Mouse (Mus musculus): ENCODE data around the gene Wdr35. TPM values are rescaled to one million over a fixed set of nuclear protein-coding genes. Genes with fewer than 3 reads are reported as not detected.
"Not testable (repeated sequence)": the region's sequence is repeated elsewhere in the genome, so short reads cannot be mapped to it uniquely, and the experiment has no call there.

Wdr35 gene
- polyA plus RNA-seq, 1 experiment from 2014 or later = 22.8 TPM

GRCm38 (mm10) chr12:9010311-9010710 lies 36.6 kb downstream of the Wdr35 start:
- no peaks in the 10 kb centered on the region for H3K27me3 ChIP-seq
- H3K4me2 ChIP-seq = no peak overlapping the region
- WGBS = 49% methylated on average over 4 of the region's 4 CpGs
- H3K9me3 ChIP-seq = no peaks in the 10 kb centered on the region
- H3K9ac ChIP-seq = no peak overlapping the region
- ATAC-seq (ENCODE audit: borderline replicate concordance, extremely low read depth, low FRiP score, low TSS enrichment) = no peak
- H3K36me3 ChIP-seq = peaks cover 14% of the 10 kb centered on the region
- H3K4me3 ChIP-seq = no peak overlapping the region
- H3K27ac ChIP-seq = no peak overlapping the region
- no peaks in the 10 kb centered on the region for H3K4me1 ChIP-seq

GRCm38 (mm10) chr12:9016376-9016775 lies 42.7 kb downstream of the Wdr35 start:
- WGBS = 90% methylated on average over 9 of the region's 9 CpGs

DNA sequence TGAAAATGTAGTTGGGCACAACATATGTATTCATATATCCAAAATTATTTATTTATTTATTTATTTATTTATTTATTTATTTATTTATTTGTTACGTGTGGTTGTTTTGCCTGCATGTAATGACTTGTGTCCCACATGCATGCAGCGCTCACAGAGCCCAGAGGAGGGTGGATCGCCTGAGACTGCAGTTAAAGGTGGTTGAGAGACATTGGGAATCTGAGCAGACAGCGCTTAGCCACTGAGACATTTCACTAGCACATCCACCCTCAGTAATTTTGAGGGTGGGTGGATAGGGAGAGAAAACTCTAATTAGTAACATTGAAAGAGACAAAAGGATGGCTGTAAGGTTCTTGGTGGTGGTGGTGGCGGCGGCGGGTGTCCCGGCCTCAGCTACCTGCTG lies 46.7 kb downstream of the Wdr35 start:
- Histone ChIP-seq H3K9me3 (no peaks in the 10 kb centered on the region), H3K4me1 (no peaks in the 10 kb centered on the region), H3K27ac (no peak overlapping the region), H3K9ac (no peak overlapping the region), H3K4me2 (no peak overlapping the region), H3K36me3 (0 out of 2 replicates have a peak, but pooled peaks cover 6% of the 10 kb centered on the region), H3K27me3 (no peaks in the 10 kb centered on the region), H3K4me3 (no peak overlapping the region)
- no peak for ATAC-seq (ENCODE audit: borderline replicate concordance, extremely low read depth, low FRiP score, low TSS enrichment)
- 91% methylated on average over 8 of the region's 8 CpGs for WGBS

More at GRCm38 (mm10) chr12:9016376-9016775, 42.7 kb downstream of the Wdr35 start:
- Histone ChIP-seq H3K9me3 (no peaks in the 10 kb centered on the region), H3K4me1 (no peaks in the 10 kb centered on the region), H3K27ac (no peak overlapping the region), H3K9ac (no peak overlapping the region), H3K4me2 (no peak overlapping the region), H3K27me3 (no peaks in the 10 kb centered on the region), H3K4me3 (no peak overlapping the region), H3K36me3 (peaks cover 14% of the 10 kb centered on the region)
- no peak for ATAC-seq (ENCODE audit: borderline replicate concordance, extremely low read depth, low FRiP score, low TSS enrichment)

DNA sequence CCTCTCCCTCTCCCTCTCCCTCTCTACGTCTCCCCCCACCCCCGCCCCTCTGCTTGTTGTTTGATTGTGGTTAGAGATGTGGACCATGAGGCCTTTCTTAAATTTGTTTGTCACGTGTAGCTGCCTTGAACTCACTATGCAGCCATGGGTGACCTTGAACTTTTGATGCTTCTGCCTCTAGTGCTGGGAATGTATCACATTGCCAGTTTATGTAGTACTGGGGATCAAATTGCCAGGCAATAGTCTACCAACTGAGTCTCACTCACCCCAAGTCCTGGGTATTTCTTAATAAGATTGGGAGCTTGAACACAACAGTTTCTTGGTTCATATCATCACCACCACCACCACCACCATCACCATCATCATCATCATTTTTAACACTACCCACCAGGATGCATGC lies 47.3 kb downstream of the Wdr35 start:
- Histone ChIP-seq H3K4me2 (no peak overlapping the region), H3K4me1 (no peaks in the 10 kb centered on the region), H3K4me3 (no peak overlapping the region), H3K27me3 (no peaks in the 10 kb centered on the region), H3K9me3 (no peaks in the 10 kb centered on the region), H3K36me3 (0 out of 2 replicates have a peak, but pooled peaks cover 3% of the 10 kb centered on the region), H3K9ac (no peak overlapping the region), H3K27ac (no peak overlapping the region)
- no peak for ATAC-seq (ENCODE audit: borderline replicate concordance, extremely low read depth, low FRiP score, low TSS enrichment)
- 51% methylated on average over 3 of the region's 3 CpGs for WGBS

- Histone ChIP-seq H3K9ac (no peak overlapping the region), H3K27ac (no peak overlapping the region), H3K4me2 (no peak overlapping the region), H3K36me3 (no peaks in the 10 kb centered on the region), H3K27me3 (no peaks in the 10 kb centered on the region), H3K9me3 (no peaks in the 10 kb centered on the region), H3K4me3 (no peak overlapping the region), H3K4me1 (no peaks in the 10 kb centered on the region)
- ATAC-seq (ENCODE audit: borderline replicate concordance, extremely low read depth, low FRiP score, low TSS enrichment) = no peak
- WGBS = 49% methylated on average over 4 of the region's 4 CpGs
Observed at GRCm38 (mm10) chr12:9023031-9023430, 49.3 kb downstream of the Wdr35 start.

- H3K36me3 ChIP-seq = no peaks in the 10 kb centered on the region
- H3K27ac ChIP-seq = no peak overlapping the region
- no peak overlapping the region for H3K4me3 ChIP-seq
- H3K27me3 ChIP-seq = no peaks in the 10 kb centered on the region
- no peak for ATAC-seq (ENCODE audit: borderline replicate concordance, extremely low read depth, low FRiP score, low TSS enrichment)
- no peaks in the 10 kb centered on the region for H3K9me3 ChIP-seq
- WGBS = 90% methylated on average over 14 of the region's 14 CpGs
- H3K4me2 ChIP-seq = no peak overlapping the region
- H3K9ac ChIP-seq = no peak overlapping the region
- H3K4me1 ChIP-seq = no peaks in the 10 kb centered on the region
Observed at GRCm38 (mm10) chr12:9024071-9024470, 50.4 kb downstream of the Wdr35 start.

DNA sequence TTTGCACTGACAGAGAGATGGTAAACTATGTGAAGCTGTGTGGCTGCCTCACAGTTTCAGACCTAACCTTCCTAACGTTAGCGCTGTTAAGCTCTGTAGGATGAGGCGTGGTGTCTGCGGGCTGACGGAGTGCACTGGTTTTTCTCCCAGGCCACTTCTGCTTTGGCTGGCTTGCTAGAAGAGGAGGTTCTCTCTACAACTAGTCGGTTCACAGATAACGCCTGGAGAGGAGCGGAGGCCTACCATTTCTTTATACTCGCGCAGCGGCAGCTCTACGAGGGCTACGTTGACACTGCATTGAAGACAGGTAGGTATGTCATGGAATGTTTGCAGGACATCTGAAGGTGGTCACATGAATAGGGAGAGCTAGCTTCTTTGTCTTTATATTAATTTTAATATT lies 51.0 kb downstream of the Wdr35 start:
- 80% methylated on average over 13 of the region's 13 CpGs for WGBS
- Histone ChIP-seq H3K36me3 (no peaks in the 10 kb centered on the region), H3K4me1 (no peaks in the 10 kb centered on the region), H3K27ac (no peak overlapping the region), H3K9me3 (no peaks in the 10 kb centered on the region), H3K9ac (no peak overlapping the region), H3K4me2 (no peak overlapping the region), H3K27me3 (no peaks in the 10 kb centered on the region), H3K4me3 (no peak overlapping the region)
- no peak for ATAC-seq (ENCODE audit: borderline replicate concordance, extremely low read depth, low FRiP score, low TSS enrichment)

DNA sequence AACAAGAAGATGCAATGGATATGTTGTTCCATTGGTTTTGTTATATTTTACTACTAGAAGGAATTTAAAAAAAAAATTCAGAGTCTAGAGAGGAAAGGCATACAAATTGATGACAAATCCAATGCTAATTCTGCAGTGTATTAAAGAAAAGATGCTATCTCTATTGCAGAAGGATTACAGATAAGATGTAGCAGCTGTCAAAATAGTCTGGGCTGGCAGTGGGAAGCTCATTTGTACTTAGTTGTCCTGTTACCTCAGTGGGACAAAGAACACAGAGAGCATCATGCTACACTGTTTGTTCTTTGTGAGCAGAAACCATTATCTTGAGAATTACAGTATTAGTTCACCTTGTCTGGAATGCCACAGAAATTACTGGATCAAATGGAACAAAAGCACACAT lies 53.2 kb downstream of the Wdr35 start:
- Histone ChIP-seq H3K36me3 (no peaks in the 10 kb centered on the region), H3K9me3 (no peaks in the 10 kb centered on the region), H3K4me1 (0 out of 2 replicates have a peak, but pooled peaks cover 6% of the 10 kb centered on the region), H3K27me3 (no peaks in the 10 kb centered on the region), H3K4me3 (no peak overlapping the region), H3K9ac (no peak overlapping the region), H3K4me2 (no peak overlapping the region), H3K27ac (no peak overlapping the region)
- no peak for ATAC-seq (ENCODE audit: borderline replicate concordance, extremely low read depth, low FRiP score, low TSS enrichment)

GRCm38 (mm10) chr12:9028816-9029215 lies 55.1 kb downstream of the Wdr35 start:
- 83% methylated on average over 7 of the region's 7 CpGs for WGBS
- not testable (repeated sequence) for H3K27me3 ChIP-seq; H3K4me2 ChIP-seq; ATAC-seq (ENCODE audit: borderline replicate concordance, extremely low read depth, low FRiP score, low TSS enrichment); H3K9me3 ChIP-seq; H3K36me3 ChIP-seq; H3K4me1 ChIP-seq; H3K27ac ChIP-seq; H3K9ac ChIP-seq; H3K4me3 ChIP-seq

GRCm38 (mm10) chr12:9029506-9029887 lies 55.8 kb downstream of the Wdr35 start:
- H3K27ac ChIP-seq = peak overlapping the region; percentile 100
- H3K27me3 ChIP-seq = no peaks in the 10 kb centered on the region
- no peaks in the 10 kb centered on the region for H3K9me3 ChIP-seq
- 33% methylated on average over 4 of the region's 4 CpGs for WGBS
- peak overlapping the region; percentile 72 for H3K4me3 ChIP-seq
- peak; percentile 43; the same call in 1 of the 2 replicates for ATAC-seq (ENCODE audit: borderline replicate concordance, extremely low read depth, low FRiP score, low TSS enrichment)
- 0 out of 2 replicates have a peak, but pooled peaks cover 6% of the 10 kb centered on the region for H3K4me1 ChIP-seq
- peak overlapping the region; percentile 66 for H3K4me2 ChIP-seq
- no peaks in the 10 kb centered on the region for H3K36me3 ChIP-seq
- peak overlapping the region; percentile 7; the same call in 1 of the 2 replicates for H3K9ac ChIP-seq

DNA sequence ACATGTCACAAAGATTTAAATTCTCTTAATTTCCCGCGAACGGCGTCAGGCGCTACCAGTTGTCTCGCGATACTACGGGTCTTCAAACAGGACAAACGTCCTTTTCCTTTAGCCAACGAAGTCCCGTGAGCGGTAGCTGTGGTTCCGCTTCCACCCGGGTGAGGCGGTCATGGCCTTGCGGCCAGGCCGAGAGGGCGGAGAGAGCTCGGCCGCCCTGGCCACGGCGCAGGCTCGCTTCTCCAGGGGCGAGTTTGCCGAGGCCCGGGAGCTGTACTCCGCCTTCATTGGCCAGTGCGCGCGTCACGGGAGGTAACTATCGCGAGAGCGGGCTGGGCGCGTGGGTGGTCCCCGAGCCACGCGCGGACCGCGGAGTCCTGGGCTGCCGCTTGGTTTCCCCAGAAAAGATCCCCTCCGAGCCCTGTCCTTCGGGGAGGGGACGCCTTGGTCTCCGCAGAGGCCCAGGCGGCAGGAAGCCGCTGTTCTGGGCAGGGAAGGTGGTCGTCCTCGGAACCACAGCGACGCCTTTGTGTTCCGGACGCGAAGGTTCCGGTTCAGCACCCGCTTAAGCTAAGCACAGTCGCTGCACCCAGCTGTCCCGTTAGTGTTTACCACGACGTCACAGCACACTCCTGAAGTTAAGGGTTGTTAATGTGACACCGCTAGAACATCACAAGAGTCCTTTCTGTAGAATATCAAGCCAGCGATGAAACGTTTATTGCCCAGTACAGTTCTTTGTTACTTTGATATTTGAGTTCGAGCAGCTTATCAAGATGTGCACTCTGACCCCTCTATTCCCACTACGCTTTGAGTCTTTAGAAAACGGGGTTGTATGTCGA lies 56.4 kb downstream of the Wdr35 start, which contains the start of gene Ttc32:
Gene Ttc32, plus strand, starts transcription at position 110 of the 836 bp plus-strand sequence.
- WGBS = under 1% methylated on average over 69 of the region's 69 CpGs
- Histone ChIP-seq H3K27ac (peak within 1 kb of the TSS; percentile 100), H3K4me1 (0 out of 2 replicates have a peak, but pooled peaks cover 6% of the 10 kb centered on the region), H3K9ac (peak within 1 kb of the TSS; percentile 91), H3K4me2 (peak within 1 kb of the TSS; percentile 66), H3K9me3 (no peaks in the 10 kb centered on the region), H3K27me3 (no peaks in the 10 kb centered on the region), H3K4me3 (peak within 1 kb of the TSS; percentile 72), H3K36me3 (no peaks in the 10 kb centered on the region)
- peak; percentile 94 for ATAC-seq (ENCODE audit: borderline replicate concordance, extremely low read depth, low FRiP score, low TSS enrichment)

- peak overlapping the region; percentile 66 for H3K4me2 ChIP-seq
- no peaks in the 10 kb centered on the region for H3K9me3 ChIP-seq
- H3K27me3 ChIP-seq = no peaks in the 10 kb centered on the region
- ATAC-seq (ENCODE audit: borderline replicate concordance, extremely low read depth, low FRiP score, low TSS enrichment) = no peak
- H3K36me3 ChIP-seq = no peaks in the 10 kb centered on the region
- peak overlapping the region; percentile 72 for H3K4me3 ChIP-seq
- H3K4me1 ChIP-seq = 0 out of 2 replicates have a peak, but pooled peaks cover 6% of the 10 kb centered on the region
- H3K27ac ChIP-seq = peak overlapping the region; percentile 100; the same call in 1 of the 2 replicates
- peak overlapping the region; percentile 91 for H3K9ac ChIP-seq
- WGBS = 52% methylated on average over 8 of the region's 8 CpGs
Observed at GRCm38 (mm10) chr12:9031166-9031565, 57.5 kb downstream of the Wdr35 start.
